Mouse (Mus musculus) E14TG2a.4 (cell line): ENCODE results near the gene Syn3.

Experiments used
- CTCF ChIP-seq: conservative IDR thresholded peaks from 2 replicates; pipeline ENCODE4 v1.5.1; 2014; ENCODE audit warnings: low read length
- NANOG ChIP-seq: IDR thresholded peaks from 2 replicates; pipeline ENCODE4 v1.6.1; 2014; ENCODE audit warnings: borderline replicate concordance, low read length, mixed read lengths
- POU5F1 ChIP-seq: IDR thresholded peaks from 2 replicates; pipeline ENCODE4 v1.6.1; 2014; ENCODE audit warnings: low read length, borderline replicate concordance

DNA sequence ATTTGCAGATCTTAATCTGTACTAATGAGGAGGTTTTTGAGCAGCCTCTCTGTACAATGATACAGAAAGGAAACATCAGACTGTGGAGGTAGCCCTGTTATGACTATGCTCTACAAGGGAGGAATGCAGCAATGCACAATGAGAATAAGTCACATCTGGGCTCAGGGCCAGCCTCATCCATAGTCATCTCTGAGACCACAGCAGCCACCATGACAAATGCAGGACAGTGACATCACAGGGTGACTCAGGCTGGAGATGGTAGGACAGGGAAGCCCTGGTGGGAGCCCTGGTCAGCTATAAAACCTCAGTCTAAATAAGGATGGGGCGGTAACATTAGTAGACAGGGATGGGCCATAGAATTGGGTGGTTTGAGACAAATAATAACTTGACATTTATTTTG lies 327.4 kb downstream of the Syn3 start:
- TF ChIP-seq CTCF (no peak), NANOG (no peak), POU5F1 (no peak)
